Mouse (Mus musculus) liver, embryonic 14.5 days (tissue): Measurements from ENCODE around the gene Ift27. TPM values are rescaled to one million over a fixed set of nuclear protein-coding genes. Genes with fewer than 3 reads are reported as not detected.

ENCODE experiments used
- ATAC-seq: fragments of 200-750 bp; cut with Nextera tagmentation; 2 replicates; pipeline ENCODE4 v1.8.0; 2017; ENCODE audit warnings: moderate number of reproducible peaks, mild to moderate bottlenecking, moderate library complexity; ENCODE audit not compliant: insufficient read depth
- DNase-seq, 3 experiments: peaks; one replicate each; pipeline ENCODE4 v3.0.0-alpha.2; 2012 to 2013; ENCODE audit warnings: low read depth in 3 of 3, low spot score in 3 of 3
- H3K27ac ChIP-seq: fragments of 300-500 bp; sonication (generic); 2 replicates; pipeline ENCODE4 v1.5.1; 2014; ENCODE audit warnings: moderate library complexity, mild to moderate bottlenecking, control low read depth, inconsistent platforms
- H3K27me3 ChIP-seq: fragments of 300-500 bp; sonication (generic); 2 replicates; pipeline ENCODE4 v1.6.1; 2014; ENCODE audit warnings: mild to moderate bottlenecking, low read length, moderate library complexity; ENCODE audit not compliant: control insufficient read depth, insufficient read depth
- H3K36me3 ChIP-seq: fragments of 300-500 bp; sonication (generic); replicated peaks from 2 replicates; pipeline ENCODE4 v1.6.1; 2014; ENCODE audit warnings: low read depth; ENCODE audit not compliant: control insufficient read depth, insufficient read depth
- H3K4me1 ChIP-seq, 2 experiments: fragments of 200-500 bp in 1 of 2; fragments of 300-500 bp in 1 of 2; sonication (generic) in 1 of 2; replicated peaks; 2 replicates each; pipeline ENCODE4 v1.6.1; 2012 to 2014; ENCODE audit warnings: antibody characterized with exemption in 1 of 2, inconsistent platforms in 1 of 2, low read length in 1 of 2; ENCODE audit not compliant: control insufficient read depth in 2 of 2, insufficient read depth in 2 of 2
- H3K4me2 ChIP-seq: fragments of 300-500 bp; sonication (generic); 2 replicates; pipeline ENCODE4 v1.6.1; 2014; ENCODE audit warnings: low read depth, mild to moderate bottlenecking, control low read depth, moderate library complexity
- H3K4me3 ChIP-seq, 2 experiments: fragments of 200-500 bp in 1 of 2; fragments of 300-500 bp in 1 of 2; sonication (generic) in 1 of 2; 2 replicates each; pipeline ENCODE4 v1.5.1; 2012 to 2014; ENCODE audit warnings: low read depth in 2 of 2, low read length in 2 of 2, mild to moderate bottlenecking in 2 of 2, control low read depth in 1 of 2, inconsistent platforms in 1 of 2, moderate library complexity in 1 of 2; ENCODE audit not compliant: insufficient read depth in 1 of 2
- H3K9ac ChIP-seq: fragments of 300-500 bp; sonication (generic); replicated peaks from 2 replicates; pipeline ENCODE4 v1.6.1; 2014; ENCODE audit warnings: mild to moderate bottlenecking, control low read depth, moderate library complexity
- H3K9me3 ChIP-seq: fragments of 300-500 bp; sonication (generic); 2 replicates; pipeline ENCODE4 v1.6.1; 2016; ENCODE audit warnings: low read length, mixed read lengths; ENCODE audit not compliant: control insufficient read depth
- CTCF ChIP-seq: IDR thresholded peaks from 2 replicates; pipeline ENCODE4 v1.5.1; 2016; ENCODE audit warnings: antibody characterized with exemption, low read depth, control low read depth
- EP300 ChIP-seq: IDR thresholded peaks from 2 replicates; pipeline ENCODE4 v1.6.1; 2016; ENCODE audit warnings: antibody characterized with exemption, low read depth
- WGBS: fragments of 180-500 bp; shearing (Covaris S2); extraction: QIAGEN DNeasy Blood & Tissue Kit; methylation state at CpG from one replicate; pipeline ENCODE4 v1.1.7; 2014; ENCODE audit not compliant: insufficient replicate concordance; 5-methylcytosine and 5-hydroxymethylcytosine counted together
- polyA plus RNA-seq, 2 experiments: library from polyadenylated mRNA; depleted of rRNA in 1 of 2; stranded (reverse) in 1 of 2; unstranded in 1 of 2; fragments of >200 nt; fragmentation: Nextera tagmentation in 1 of 2; extraction: Ambion mirVana in 1 of 2; gene quantifications; 2 replicates each; pipeline versions ENCODE4 v1.2.1 to v1.2.3; 2012 to 2014

Gene Ift27
- 11.0 and 13.5 TPM in 2 replicates for polyA plus RNA-seq (2012; rRNA removed)
- polyA plus RNA-seq (2014; fragmentation: Nextera tagmentation; extraction: Ambion mirVana) = 37.8 and 40.8 TPM in 2 replicates

GRCm38 (mm10) chr15:78173972-78174886 lies at the start of gene Ift27:
TSS of gene Ift27 (minus strand) at chr15:78174107.
- H3K27ac ChIP-seq = peak within 1 kb of the TSS; percentile 25
- peak; percentile 98 for ATAC-seq

GRCm38 (mm10) chr15:78215269-78215668 lies 41.4 kb upstream of the Ift27 start:
- no peaks in the 10 kb centered on the region for H3K27me3 ChIP-seq
- H3K4me2 ChIP-seq = no peak overlapping the region
- no peak overlapping the region for H3K4me3 ChIP-seq
- ATAC-seq = no peak
- DNase-seq = no peak
- no peaks in the 10 kb centered on the region for H3K9me3 ChIP-seq
- H3K27ac ChIP-seq = no peak overlapping the region
- 59% methylated on average over 9 of the region's 9 CpGs for WGBS
- H3K4me1 ChIP-seq = no peaks in the 10 kb centered on the region
- TF ChIP-seq EP300 (no peak), CTCF (no peak)
- H3K36me3 ChIP-seq = no peaks in the 10 kb centered on the region
- no peak overlapping the region for H3K9ac ChIP-seq

More at GRCm38 (mm10) chr15:78173972-78174886, at the start of gene Ift27:
- H3K9me3 ChIP-seq = no peaks in the 10 kb centered on the region
- H3K4me2 ChIP-seq = peak within 1 kb of the TSS; percentile 93
- peak; percentile 100 for DNase-seq
- H3K36me3 ChIP-seq = no peaks in the 10 kb centered on the region
- peaks cover 18 to 20% of the 10 kb centered on the region in 2 experiments for H3K4me1 ChIP-seq
- 2% methylated on average over 40 of the region's 40 CpGs for WGBS
- peak; percentile 15; the same call in 1 of the 2 replicates for TF ChIP-seq CTCF
- no peak for TF ChIP-seq EP300
- peak within 1 kb of the TSS; percentile 73 for H3K9ac ChIP-seq
- no peaks in the 10 kb centered on the region for H3K27me3 ChIP-seq
- H3K4me3 ChIP-seq = peak within 1 kb of the TSS; percentile 74 to 83

- H3K27ac ChIP-seq = no peak overlapping the region
- ATAC-seq (no peak), DNase-seq (no peak)
- no peak for TF ChIP-seq EP300
- TF ChIP-seq CTCF = no peak
- whole genome bisulfite sequencing = 49% methylated on average over 8 of the region's 8 CpGs
- no peak overlapping the region for H3K9ac ChIP-seq
- H3K36me3 ChIP-seq = no peaks in the 10 kb centered on the region
- no peaks in the 10 kb centered on the region for H3K9me3 ChIP-seq
- H3K4me2 ChIP-seq = no peak overlapping the region
- no peak overlapping the region for H3K4me3 ChIP-seq
- H3K4me1 ChIP-seq = no peaks in the 10 kb centered on the region
- H3K27me3 ChIP-seq = no peaks in the 10 kb centered on the region
Observed at GRCm38 (mm10) chr15:78211367-78211766, 37.5 kb upstream of the Ift27 start.

GRCm38 (mm10) chr15:78210203-78210602 lies 36.3 kb upstream of the Ift27 start:
- Histone ChIP-seq H3K27me3 (peaks cover 3% of the 10 kb centered on the region; the same call in 1 of the 2 replicates), H3K4me1 (no peaks in the 10 kb centered on the region), H3K9me3 (no peaks in the 10 kb centered on the region), H3K9ac (no peak overlapping the region), H3K4me2 (no peak overlapping the region), H3K36me3 (no peaks in the 10 kb centered on the region), H3K27ac (no peak overlapping the region), H3K4me3 (no peak overlapping the region)
- ATAC-seq (no peak), DNase-seq (no peak)
- WGBS = 45% methylated on average over 4 of the region's 4 CpGs
- no peak for TF ChIP-seq EP300
- no peak for TF ChIP-seq CTCF

GRCm38 (mm10) chr15:78206312-78206711 lies 32.4 kb upstream of the Ift27 start, which contains the start of gene Pvalb:
TSS of gene Pvalb (minus strand) at chr15:78206400.
- Histone ChIP-seq H3K9ac (no peak within 1 kb of the TSS), H3K27me3 (peaks cover 20% of the 10 kb centered on the region), H3K9me3 (no peaks in the 10 kb centered on the region), H3K36me3 (no peaks in the 10 kb centered on the region), H3K4me2 (no peak within 1 kb of the TSS), H3K4me3 (no peak within 1 kb of the TSS), H3K4me1 (no peaks in the 10 kb centered on the region), H3K27ac (no peak within 1 kb of the TSS)
- 59% methylated on average over 7 of the region's 7 CpGs for WGBS
- TF ChIP-seq CTCF (no peak), EP300 (no peak)
- ATAC-seq (no peak), DNase-seq (no peak)
